Mouse (Mus musculus) liver, embryonic 14.5 days (tissue): ENCODE measurements around the gene Irf1.

ENCODE experiments used
- CTCF ChIP-seq: IDR thresholded peaks from 2 replicates; pipeline ENCODE4 v1.5.1; 2016; ENCODE audit warnings: antibody characterized with exemption, low read depth, control low read depth
- EP300 ChIP-seq: IDR thresholded peaks from 2 replicates; pipeline ENCODE4 v1.6.1; 2016; ENCODE audit warnings: antibody characterized with exemption, low read depth

GRCm38 (mm10) chr11:53813001-53813868 is 43.4 kb downstream of the Irf1 start:
- TF ChIP-seq CTCF (no peak), EP300 (no peak)
